Mouse (Mus musculus) midbrain, embryonic 12.5 days (tissue): ENCODE data around the gene Rab6b. TPM values are rescaled to one million over a fixed set of nuclear protein-coding genes. Genes with fewer than 3 reads are reported as not detected.

ENCODE experiments used
- ATAC-seq: fragments of 200-750 bp; cut with Nextera tagmentation; 2 replicates; pipeline ENCODE4 v1.8.0; 2017; ENCODE audit warnings: low read depth, moderate TSS enrichment, moderate library complexity; ENCODE audit not compliant: low FRiP score
- H3K27ac ChIP-seq: fragments of 300-500 bp; sonication (generic); replicated peaks from 2 replicates; pipeline ENCODE4 v1.5.1; 2016; ENCODE audit warnings: mild to moderate bottlenecking
- H3K27me3 ChIP-seq: fragments of 300-500 bp; sonication (generic); 2 replicates; pipeline ENCODE4 v1.6.1; 2016; ENCODE audit warnings: mild to moderate bottlenecking
- H3K36me3 ChIP-seq: fragments of 300-500 bp; sonication (generic); 2 replicates; pipeline ENCODE4 v1.6.1; 2016
- H3K4me1 ChIP-seq: fragments of 300-500 bp; sonication (generic); 2 replicates; pipeline ENCODE4 v1.6.1; 2016
- H3K4me2 ChIP-seq: fragments of 300-500 bp; sonication (generic); replicated peaks from 2 replicates; pipeline ENCODE4 v1.6.1; 2016; ENCODE audit warnings: mild to moderate bottlenecking, moderate library complexity
- H3K4me3 ChIP-seq: fragments of 300-500 bp; sonication (generic); 2 replicates; pipeline ENCODE4 v1.5.1; 2016; ENCODE audit warnings: mild to moderate bottlenecking
- H3K9ac ChIP-seq: fragments of 300-500 bp; sonication (generic); replicated peaks from 2 replicates; pipeline ENCODE4 v1.6.1; 2016; ENCODE audit warnings: mild to moderate bottlenecking, moderate library complexity
- H3K9me3 ChIP-seq: fragments of 300-500 bp; sonication (generic); 2 replicates; pipeline ENCODE4 v1.6.1; 2016; ENCODE audit warnings: mild to moderate bottlenecking
- WGBS: fragments of 180-500 bp; shearing (Covaris S2); methylation state at CpG from one replicate; pipeline ENCODE4 v1.1.7; 2016; 5-methylcytosine and 5-hydroxymethylcytosine counted together
- polyA plus RNA-seq: library from polyadenylated mRNA; unstranded; fragments of >200 nt; fragmentation: Nextera tagmentation; extraction: Ambion mirVana; gene quantifications from 2 replicates; pipeline ENCODE4 v1.2.1, GENCODE M21; 2016

The Rab6b gene
- 38.2 and 47.2 TPM in 2 replicates for polyA plus RNA-seq

- H3K4me2 ChIP-seq = peak within 1 kb of the TSS; percentile 86
- under 1% methylated on average over 59 of the region's 81 CpGs for WGBS
- peak within 1 kb of the TSS; percentile 89 for H3K9ac ChIP-seq
- H3K36me3 ChIP-seq = no peaks in the 10 kb centered on the region
- H3K4me1 ChIP-seq = peaks cover 48% of the 10 kb centered on the region
- peaks cover 14% of the 10 kb centered on the region for H3K27me3 ChIP-seq
- H3K9me3 ChIP-seq = no peaks in the 10 kb centered on the region
- H3K27ac ChIP-seq = peak within 1 kb of the TSS; percentile 95
- H3K4me3 ChIP-seq = peak within 1 kb of the TSS; percentile 81
- ATAC-seq = peak; percentile 79
Observed at GRCm38 (mm10) chr9:103111621-103112470, at the start of gene Rab6b. Gene Rab6b (plus strand): TSS chr9:103111787.

GRCm38 (mm10) chr9:103063591-103063990 is 48.0 kb upstream of the Rab6b start:
- no peak for ATAC-seq
- no peak overlapping the region for H3K27ac ChIP-seq

DNA sequence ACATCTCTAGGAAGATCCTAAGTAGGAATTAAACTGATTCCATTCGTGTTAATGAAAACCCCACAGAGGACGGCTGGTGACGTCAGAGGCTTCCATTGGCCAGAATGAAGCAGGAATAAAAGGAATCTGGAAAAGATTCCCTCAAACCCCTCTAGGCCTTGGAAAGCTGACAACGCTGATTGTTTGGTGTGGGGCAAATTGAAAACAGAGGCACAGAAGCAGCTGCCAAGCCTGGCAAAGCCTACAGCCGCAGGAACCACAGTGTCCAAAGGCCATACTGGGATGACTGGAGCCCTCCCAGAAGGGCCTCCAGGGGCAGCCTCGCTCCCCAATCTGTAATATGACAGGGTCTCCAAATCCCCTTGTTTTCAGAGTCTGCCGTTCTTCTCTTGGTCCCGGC is 44.7 kb upstream of the Rab6b start:
- H3K9ac ChIP-seq = no peak overlapping the region
- H3K9me3 ChIP-seq = no peaks in the 10 kb centered on the region
- 78% methylated on average over 8 of the region's 8 CpGs for WGBS
- no peaks in the 10 kb centered on the region for H3K27me3 ChIP-seq
- H3K36me3 ChIP-seq = no peaks in the 10 kb centered on the region
- no peak overlapping the region for H3K27ac ChIP-seq
- H3K4me3 ChIP-seq = no peak overlapping the region
- no peak overlapping the region for H3K4me2 ChIP-seq
- no peaks in the 10 kb centered on the region for H3K4me1 ChIP-seq
- ATAC-seq = no peak

More at GRCm38 (mm10) chr9:103063591-103063990, 48.0 kb upstream of the Rab6b start:
- H3K4me3 ChIP-seq = no peak overlapping the region
- H3K27me3 ChIP-seq = no peaks in the 10 kb centered on the region
- WGBS = 90% methylated on average over 6 of the region's 6 CpGs
- H3K9me3 ChIP-seq = no peaks in the 10 kb centered on the region
- H3K4me1 ChIP-seq = no peaks in the 10 kb centered on the region
- no peaks in the 10 kb centered on the region for H3K36me3 ChIP-seq
- no peak overlapping the region for H3K4me2 ChIP-seq
- H3K9ac ChIP-seq = no peak overlapping the region

- WGBS = 86% methylated on average over 11 of the region's 11 CpGs
- no peak overlapping the region for H3K4me3 ChIP-seq
Observed at GRCm38 (mm10) chr9:103067651-103068050, 43.9 kb upstream of the Rab6b start.

DNA sequence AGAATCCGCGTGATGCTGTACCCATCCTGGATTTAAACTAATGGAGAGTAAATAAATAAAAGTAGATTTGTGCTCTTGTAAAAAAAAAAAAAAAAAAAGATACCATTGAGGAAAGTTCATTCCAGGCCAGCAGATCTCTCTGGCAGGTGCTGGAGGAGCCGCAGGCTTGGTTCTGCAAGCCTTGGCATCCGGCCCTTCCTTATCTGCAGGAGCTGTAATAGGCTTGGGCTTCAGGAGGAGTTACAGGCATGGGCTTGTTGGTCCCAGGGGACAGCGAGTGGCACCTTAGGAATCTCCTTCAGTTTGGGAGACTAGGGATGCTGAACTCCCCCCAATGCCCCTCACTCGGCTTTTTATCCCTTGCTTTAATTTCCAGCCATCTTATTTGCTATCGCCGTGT is 42.8 kb upstream of the Rab6b start:
- Histone ChIP-seq H3K36me3 (no peaks in the 10 kb centered on the region), H3K4me2 (no peak overlapping the region), H3K4me3 (no peak overlapping the region), H3K27me3 (no peaks in the 10 kb centered on the region), H3K9ac (no peak overlapping the region), H3K4me1 (no peaks in the 10 kb centered on the region), H3K27ac (no peak overlapping the region), H3K9me3 (no peaks in the 10 kb centered on the region)
- no peak for ATAC-seq
- WGBS = 90% methylated on average over 8 of the region's 8 CpGs

More at GRCm38 (mm10) chr9:103067651-103068050, 43.9 kb upstream of the Rab6b start:
- Histone ChIP-seq H3K27ac (no peak overlapping the region), H3K27me3 (no peaks in the 10 kb centered on the region), H3K9ac (no peak overlapping the region), H3K4me2 (no peak overlapping the region), H3K9me3 (no peaks in the 10 kb centered on the region), H3K36me3 (no peaks in the 10 kb centered on the region), H3K4me1 (no peaks in the 10 kb centered on the region)
- no peak for ATAC-seq

- Histone ChIP-seq H3K4me2 (no peak overlapping the region), H3K9me3 (no peaks in the 10 kb centered on the region), H3K4me3 (no peak overlapping the region), H3K9ac (no peak overlapping the region), H3K27me3 (no peaks in the 10 kb centered on the region), H3K4me1 (no peaks in the 10 kb centered on the region), H3K36me3 (no peaks in the 10 kb centered on the region), H3K27ac (no peak overlapping the region)
- ATAC-seq = no peak
- 90% methylated on average over 7 of the region's 7 CpGs for WGBS
Observed at GRCm38 (mm10) chr9:103071541-103072203, 39.9 kb upstream of the Rab6b start.

- 92% methylated on average over 6 of the region's 6 CpGs for WGBS
- no peak overlapping the region for H3K27ac ChIP-seq
- ATAC-seq = no peak
- H3K36me3 ChIP-seq = no peaks in the 10 kb centered on the region
- no peak overlapping the region for H3K9ac ChIP-seq
- no peak overlapping the region for H3K4me3 ChIP-seq
- no peak overlapping the region for H3K4me2 ChIP-seq
- no peaks in the 10 kb centered on the region for H3K27me3 ChIP-seq
- H3K9me3 ChIP-seq = no peaks in the 10 kb centered on the region
- H3K4me1 ChIP-seq = no peaks in the 10 kb centered on the region
Observed at GRCm38 (mm10) chr9:103072204-103072599, 39.4 kb upstream of the Rab6b start.

DNA sequence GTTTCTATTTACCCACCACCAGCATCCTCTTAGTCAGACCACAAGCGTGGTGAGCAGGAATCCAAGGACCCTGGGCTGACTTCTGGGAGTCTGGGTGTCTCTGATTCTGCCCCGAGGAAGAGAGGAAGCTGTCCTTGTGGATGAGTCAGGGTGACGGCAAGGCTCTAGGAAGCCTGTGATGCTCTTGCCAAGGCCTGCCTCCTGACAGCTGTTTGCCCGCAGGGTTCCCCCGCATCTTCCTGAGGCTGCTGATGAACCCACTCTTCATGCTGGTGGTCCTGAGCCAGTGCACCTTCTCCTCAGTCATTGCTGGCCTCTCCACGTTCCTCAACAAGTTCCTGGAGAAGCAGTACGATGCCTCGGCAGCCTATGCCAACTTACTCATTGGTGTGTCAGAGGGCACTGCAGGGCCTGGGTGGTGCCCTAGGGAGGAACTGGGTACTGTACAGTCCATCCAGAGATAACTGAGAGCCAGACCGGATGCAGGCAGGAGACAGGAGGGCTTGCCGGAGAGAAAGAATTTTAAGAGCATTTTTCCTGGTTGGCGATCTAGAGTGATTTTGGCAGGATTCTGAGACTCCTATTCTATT is 38.6 kb upstream of the Rab6b start:
- no peak for ATAC-seq

GRCm38 (mm10) chr9:103076836-103077531 is 34.6 kb upstream of the Rab6b start:
- WGBS = 79% methylated on average over 21 of the region's 21 CpGs

More for the DNA sequence above, 38.6 kb upstream of the Rab6b start:
- no peaks in the 10 kb centered on the region for H3K9me3 ChIP-seq
- 91% methylated on average over 11 of the region's 11 CpGs for WGBS
- no peak overlapping the region for H3K4me2 ChIP-seq
- no peaks in the 10 kb centered on the region for H3K36me3 ChIP-seq
- no peak overlapping the region for H3K27ac ChIP-seq
- no peak overlapping the region for H3K4me3 ChIP-seq
- H3K9ac ChIP-seq = no peak overlapping the region
- no peaks in the 10 kb centered on the region for H3K27me3 ChIP-seq
- no peaks in the 10 kb centered on the region for H3K4me1 ChIP-seq

GRCm38 (mm10) chr9:103078194-103078691 is 33.3 kb upstream of the Rab6b start:
- Histone ChIP-seq H3K4me3 (no peak overlapping the region), H3K9ac (no peak overlapping the region), H3K4me2 (no peak overlapping the region), H3K9me3 (no peaks in the 10 kb centered on the region), H3K36me3 (no peaks in the 10 kb centered on the region), H3K27ac (no peak overlapping the region), H3K4me1 (no peaks in the 10 kb centered on the region), H3K27me3 (no peaks in the 10 kb centered on the region)
- WGBS = 93% methylated on average over 6 of the region's 6 CpGs
- ATAC-seq = no peak

More at GRCm38 (mm10) chr9:103076836-103077531, 34.6 kb upstream of the Rab6b start:
- Histone ChIP-seq H3K27me3 (no peaks in the 10 kb centered on the region), H3K4me3 (no peak overlapping the region), H3K4me1 (no peaks in the 10 kb centered on the region), H3K27ac (no peak overlapping the region), H3K9ac (no peak overlapping the region), H3K4me2 (no peak overlapping the region), H3K36me3 (no peaks in the 10 kb centered on the region), H3K9me3 (no peaks in the 10 kb centered on the region)
- ATAC-seq = no peak

- H3K4me2 ChIP-seq = no peak overlapping the region
- H3K9ac ChIP-seq = no peak overlapping the region
- H3K27me3 ChIP-seq = no peaks in the 10 kb centered on the region
- no peak for ATAC-seq
- no peak overlapping the region for H3K4me3 ChIP-seq
- H3K4me1 ChIP-seq = no peaks in the 10 kb centered on the region
- 90% methylated on average over 3 of the region's 3 CpGs for WGBS
- no peaks in the 10 kb centered on the region for H3K9me3 ChIP-seq
- no peak overlapping the region for H3K27ac ChIP-seq
- H3K36me3 ChIP-seq = no peaks in the 10 kb centered on the region
Observed at GRCm38 (mm10) chr9:103080211-103080610, 31.4 kb upstream of the Rab6b start.
